Mouse (Mus musculus) G1E (cell line): ENCODE results near the gene Lrrc27.

ENCODE experiments used
- CTCF ChIP-seq: IDR thresholded peaks from 2 replicates; pipeline ENCODE4 v1.5.1; 2012; ENCODE audit warnings: low read depth, low read length, inconsistent platforms, mixed read lengths
- GATA1 ChIP-seq: IDR thresholded peaks from 2 replicates; pipeline ENCODE4 v1.6.1; 2012; ENCODE audit warnings: borderline replicate concordance, low read length, inconsistent platforms, mixed read lengths
- GATA2 ChIP-seq: IDR thresholded peaks from 2 replicates; pipeline ENCODE4 v1.6.1; 2012; ENCODE audit warnings: low read depth, low read length, inconsistent platforms, borderline replicate concordance
- POLR2AphosphoS5 ChIP-seq: IDR thresholded peaks from 2 replicates; pipeline ENCODE4 v1.6.1; 2012; ENCODE audit warnings: low read depth, low read length, inconsistent platforms; ENCODE audit not compliant: insufficient replicate concordance

- no peak for TF ChIP-seq CTCF
- TF ChIP-seq GATA1, result no peak
- TF ChIP-seq GATA2, result no peak
- TF ChIP-seq POLR2AphosphoS5, result no peak
Measured at GRCm38 (mm10) chr7:139249406-139250210, 36.8 kb downstream of the Lrrc27 start.
